In the genomic region with DNA sequence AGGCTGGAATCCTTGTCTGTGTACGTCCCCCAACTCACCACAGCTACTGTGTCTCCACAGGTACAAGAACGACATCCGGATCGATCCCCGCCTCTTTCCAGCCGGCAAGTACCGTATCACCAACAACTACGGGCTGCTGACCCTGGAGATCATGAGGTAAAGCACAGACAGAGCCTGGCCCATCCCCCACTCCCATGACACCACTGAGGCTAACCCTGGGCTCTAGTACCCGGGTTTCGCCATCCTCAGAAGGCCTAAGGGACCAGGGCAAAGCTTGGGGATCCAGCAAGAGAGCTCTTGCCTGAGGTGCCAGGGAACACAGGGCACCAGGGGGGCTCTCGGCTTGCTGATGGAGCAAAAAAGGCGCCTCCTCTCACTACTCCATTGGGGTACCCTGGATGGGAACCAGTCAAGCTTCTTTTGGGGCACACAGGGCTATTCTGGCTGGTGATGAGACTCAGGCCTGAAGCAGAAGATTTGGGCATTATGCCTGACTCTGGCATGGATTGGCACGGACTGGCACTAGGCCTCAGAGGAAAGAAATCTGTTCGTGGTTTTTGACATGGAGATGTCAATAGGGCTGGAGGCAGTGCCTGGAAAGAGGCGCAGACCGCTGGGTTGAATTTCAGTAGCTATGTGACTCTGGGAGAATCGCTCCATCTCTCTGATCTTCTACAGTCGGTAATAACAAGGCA, we compare ENCODE assay signal across 12 mouse cellular contexts. TPM values are rescaled to one million over a fixed set of nuclear protein-coding genes. Genes with fewer than 3 reads are reported as not detected.
"Had no signal": no experiment of that assay in that cellular context is flagged by ENCODE, and none has a peak within 500 bp of the region (broad histone marks: within the 10 kb centered on the region; RNA-seq: fewer than 3 reads in every experiment).

No protein-coding gene starts in this region.

- DNase-seq: kidney, postnatal 10 days; kidney, postnatal 36 days; layer of hippocampus, postnatal 36 days; liver; lung, adult 18-20 months; lung, postnatal 10 days; lung, postnatal 36 days; right cerebral cortex, postnatal 4 days; thymus, adult 2 months; thymus, postnatal 14 days; thymus, postnatal 4 days had no signal

RNA-seq across cellular contexts. Expression of gene Myom3, which starts 11.2 kb away (rescaled TPM):
- total RNA-seq: monocyte, adult 5-6 weeks had no signal

RNA-seq across cellular contexts. Expression of gene Il22ra1, which starts 42.8 kb away (rescaled TPM):
- total RNA-seq: layer of hippocampus, postnatal 36 days; monocyte, adult 5-6 weeks had no signal
